Mouse (Mus musculus): ENCODE measurements around the gene Cdca4.

- TF ChIP-seq POLR2A (IDR thresholded peaks at IDR 0.05; ENCODE audit: borderline replicate concordance, extremely low read depth, low read depth, low read length) (no peak), CTCF (IDR thresholded peaks at IDR 0.05; ENCODE audit: insufficient read depth, low read length) (no peak)
Observed at GRCm38 (mm10) chr12:112819057-112819662, 10.1 kb downstream of the Cdca4 start.
